Mouse (Mus musculus) liver, adult 2 months (tissue): Measurements from ENCODE around the gene Pak6. TPM values are rescaled to one million over a fixed set of nuclear protein-coding genes. Genes with fewer than 3 reads are reported as not detected.

Source experiments
- DNase-seq: peaks from one replicate; pipeline ENCODE4 v3.0.0-alpha.2; 2011; ENCODE audit warnings: low read depth, low spot score; ENCODE audit errors: extremely low read depth
- H3K27ac ChIP-seq: fragments of 200-500 bp; replicated peaks from 2 replicates; pipeline ENCODE4 v1.5.1; 2012; ENCODE audit warnings: low read depth, mild to moderate bottlenecking, control low read depth, inconsistent platforms, low read length; ENCODE audit not compliant: insufficient read depth
- H3K27me3 ChIP-seq: fragments of 200-500 bp; 2 replicates; pipeline ENCODE4 v1.6.1; 2012; ENCODE audit warnings: mild to moderate bottlenecking, moderate library complexity, low read length, inconsistent platforms; ENCODE audit not compliant: control insufficient read depth, insufficient read depth
- H3K36me3 ChIP-seq: fragments of 200-500 bp; 2 replicates; pipeline ENCODE4 v1.6.1; 2012; ENCODE audit warnings: low read length, inconsistent platforms; ENCODE audit not compliant: control insufficient read depth, insufficient read depth
- H3K4me1 ChIP-seq: fragments of 200-500 bp; 2 replicates; pipeline ENCODE4 v1.6.1; 2011; ENCODE audit warnings: low read length; ENCODE audit not compliant: control insufficient read depth, insufficient read depth
- H3K4me3 ChIP-seq: fragments of 200-500 bp; 2 replicates; pipeline ENCODE4 v1.5.1; 2011; ENCODE audit warnings: low read depth, mild to moderate bottlenecking, control low read depth, low read length, moderate library complexity; ENCODE audit not compliant: insufficient read depth
- H3K79me2 ChIP-seq: fragments of 200-500 bp; 2 replicates; pipeline ENCODE4 v1.6.1; 2012; ENCODE audit warnings: inconsistent platforms, mild to moderate bottlenecking, low read length, moderate library complexity; ENCODE audit not compliant: control insufficient read depth, insufficient read depth
- H3K9ac ChIP-seq: fragments of 200-500 bp; 2 replicates; pipeline ENCODE4 v1.6.1; 2012; ENCODE audit warnings: low read depth, mild to moderate bottlenecking, control low read depth, inconsistent platforms, low read length
- CTCF ChIP-seq: fragments of 200-500 bp; IDR thresholded peaks from 2 replicates; pipeline ENCODE4 v1.5.1; 2011; ENCODE audit warnings: low read depth, low read length, control low read depth
- POLR2A ChIP-seq: fragments of 200-500 bp; IDR thresholded peaks from 2 replicates; pipeline ENCODE4 v1.6.1; 2011; ENCODE audit warnings: low read length, control low read depth; ENCODE audit not compliant: insufficient read depth; ENCODE audit errors: extremely low read depth
- WGBS: fragments of 180-500 bp; shearing (Covaris S2); methylation state at CpG from one replicate; pipeline ENCODE4 v1.1.7; 2018; 5-methylcytosine and 5-hydroxymethylcytosine counted together
- polyA plus RNA-seq: library from polyadenylated mRNA; depleted of rRNA; stranded (reverse); fragments of >200 nt; gene quantifications from 2 replicates; pipeline ENCODE4 v1.2.3, GENCODE M21; 2012
- total RNA-seq: library from RNA; depleted of rRNA; stranded (reverse); fragments of >200 nt; gene quantifications from 2 replicates; pipeline ENCODE4 v1.2.3, GENCODE M21; 2014

Gene Pak6
- total and polyA plus RNA-seq, 2 experiments = 0.23 TPM; not detected in 1

DNA sequence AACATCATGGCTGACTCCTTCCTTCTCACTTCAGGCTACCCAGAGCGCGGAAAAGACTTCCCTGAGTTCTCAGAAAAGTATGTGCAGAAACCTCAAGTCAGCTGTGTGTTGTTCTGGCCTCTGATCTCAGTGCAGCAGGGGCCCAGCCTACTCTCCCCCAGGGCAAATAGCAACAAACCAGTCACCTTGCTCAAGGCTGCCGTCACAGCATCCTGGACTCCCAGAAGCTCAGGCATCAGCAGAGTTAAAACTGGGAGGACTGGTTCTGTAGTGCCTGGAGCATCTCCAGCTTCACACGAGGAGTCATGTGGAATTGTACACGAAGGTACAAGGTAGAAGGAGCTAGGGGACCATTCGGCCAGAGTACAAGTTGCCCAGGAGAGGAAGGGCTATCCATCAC, 6.1 kb downstream of the Pak6 start:
- 79% methylated on average over 6 of the region's 6 CpGs for WGBS
- Histone ChIP-seq H3K4me3 (no peak overlapping the region), H3K27me3 (no peaks in the 10 kb centered on the region), H3K36me3 (no peaks in the 10 kb centered on the region), H3K79me2 (no peaks in the 10 kb centered on the region), H3K4me1 (no peaks in the 10 kb centered on the region), H3K9ac (no peak overlapping the region), H3K27ac (no peak overlapping the region)
- TF ChIP-seq CTCF (no peak), POLR2A (no peak)
- DNase-seq = no peak

DNA sequence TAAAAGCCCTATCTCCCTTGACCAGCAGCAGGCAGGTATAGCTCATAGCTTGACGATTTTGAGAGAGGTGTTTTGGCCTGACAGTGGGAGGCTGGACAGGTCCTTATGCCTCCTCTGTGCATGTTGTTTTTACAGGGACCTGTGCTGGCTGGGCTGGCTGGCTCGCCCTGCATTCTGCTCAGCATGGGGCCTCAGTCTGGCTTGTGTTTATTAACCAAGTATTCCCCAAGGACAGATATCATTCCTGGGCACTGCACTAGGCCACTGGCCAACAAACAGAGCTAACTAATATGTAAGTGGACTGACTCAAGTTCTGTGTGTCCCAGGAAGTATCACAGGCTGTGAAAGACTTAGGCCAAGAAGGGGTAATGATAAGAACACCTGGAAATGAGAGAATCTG, 6.7 kb downstream of the Pak6 start:
- Histone ChIP-seq H3K4me1 (no peaks in the 10 kb centered on the region), H3K27ac (no peak overlapping the region), H3K9ac (no peak overlapping the region), H3K27me3 (no peaks in the 10 kb centered on the region), H3K4me3 (no peak overlapping the region), H3K79me2 (no peaks in the 10 kb centered on the region), H3K36me3 (no peaks in the 10 kb centered on the region)
- TF ChIP-seq CTCF = no peak
- no peak for TF ChIP-seq POLR2A
- WGBS = 49% methylated on average over 2 of the region's 2 CpGs
- no peak for DNase-seq

DNA sequence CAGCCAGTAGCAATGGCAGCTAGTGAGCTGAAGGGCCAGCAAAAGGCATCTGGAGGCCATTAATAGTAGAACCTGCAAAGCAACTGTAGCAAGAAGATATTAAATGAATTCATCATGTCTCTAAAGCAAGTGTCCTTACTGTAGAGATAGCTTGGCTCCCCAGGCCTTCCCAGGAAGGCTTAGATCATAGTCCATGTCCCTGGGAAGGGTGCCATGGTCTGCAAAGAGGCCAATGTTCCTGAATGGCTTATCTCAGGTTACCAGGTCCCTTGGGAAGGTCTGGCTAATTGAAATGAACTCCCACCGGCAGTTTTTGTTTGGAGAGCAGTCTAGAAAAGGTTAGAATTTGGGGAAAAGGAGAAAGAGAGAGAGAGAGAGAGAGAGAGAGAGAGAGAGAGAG, 8.6 kb downstream of the Pak6 start:
- no peak overlapping the region for H3K9ac ChIP-seq
- TF ChIP-seq CTCF (no peak), POLR2A (no peak)
- H3K27me3 ChIP-seq = peaks cover 5% of the 10 kb centered on the region; the same call in 1 of the 2 replicates
- H3K79me2 ChIP-seq = no peaks in the 10 kb centered on the region
- H3K27ac ChIP-seq = no peak overlapping the region
- no peaks in the 10 kb centered on the region for H3K36me3 ChIP-seq
- no peak overlapping the region for H3K4me3 ChIP-seq
- peak; percentile 34 for DNase-seq
- no peaks in the 10 kb centered on the region for H3K4me1 ChIP-seq
- WGBS = 30% methylated on average over 1 of the region's 1 CpGs

DNA sequence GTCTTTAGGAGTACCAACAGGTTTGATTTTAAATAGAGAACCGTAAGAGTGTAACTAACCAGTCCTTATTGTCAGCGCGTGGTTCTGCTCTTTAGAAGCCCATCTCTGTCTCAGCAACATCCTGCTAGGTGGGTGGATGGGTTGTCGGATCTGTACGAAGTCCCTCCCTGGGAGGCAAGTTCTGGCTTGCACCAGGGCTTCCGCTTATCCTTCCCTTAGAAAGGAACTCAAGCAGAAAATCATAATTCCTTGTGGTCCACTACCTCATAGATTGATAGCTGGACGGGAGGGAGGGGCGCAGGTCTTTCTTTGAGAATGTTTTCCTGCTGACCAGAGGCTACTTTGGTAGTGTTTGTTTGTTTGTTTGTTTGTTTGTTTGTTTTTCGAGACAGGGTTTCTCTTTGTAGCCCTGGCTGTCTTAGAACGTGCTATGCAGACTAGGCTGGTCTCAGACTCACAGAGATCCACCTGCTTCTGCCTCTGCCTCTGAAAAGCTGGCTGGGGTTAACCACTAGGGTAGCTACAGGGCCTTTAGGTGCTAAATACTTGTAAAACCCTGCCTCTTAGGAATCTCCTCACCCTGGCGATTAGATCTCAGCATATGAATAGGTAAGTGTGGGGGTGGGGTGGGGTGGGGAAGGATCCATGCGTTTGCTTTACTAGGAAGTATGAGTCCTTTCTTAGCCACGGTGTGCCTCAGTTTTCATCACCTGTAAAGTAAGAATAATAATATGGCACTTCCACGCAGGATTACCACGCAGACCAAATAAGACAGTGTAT, 10.8 kb downstream of the Pak6 start:
- Histone ChIP-seq H3K79me2 (no peaks in the 10 kb centered on the region), H3K36me3 (no peaks in the 10 kb centered on the region), H3K27me3 (peaks cover 13% of the 10 kb centered on the region; the same call in 1 of the 2 replicates), H3K9ac (no peak overlapping the region), H3K4me1 (no peaks in the 10 kb centered on the region), H3K27ac (no peak overlapping the region), H3K4me3 (no peak overlapping the region)
- 43% methylated on average over 15 of the region's 15 CpGs for WGBS
- DNase-seq = no peak
- no peak for TF ChIP-seq POLR2A
- no peak for TF ChIP-seq CTCF

DNA sequence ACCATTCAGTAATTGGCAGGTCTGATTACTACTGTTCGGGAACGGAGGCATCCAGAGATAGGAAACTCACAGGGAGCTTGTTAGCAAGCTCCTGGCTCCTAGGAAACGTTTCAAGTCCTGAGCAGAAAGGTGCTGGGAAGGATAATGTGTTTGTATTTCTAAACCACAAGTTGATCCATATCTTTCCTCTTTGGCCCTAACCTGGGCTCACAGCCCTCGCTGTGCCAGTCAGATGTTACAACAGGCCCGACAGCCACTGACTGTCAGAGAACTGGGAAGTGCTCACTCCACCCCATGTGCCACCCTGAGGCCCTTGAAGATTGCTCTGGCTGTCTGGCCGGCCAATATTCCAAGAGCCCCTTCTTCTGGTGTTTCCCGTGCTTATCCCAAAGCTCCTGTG, 11.4 kb downstream of the Pak6 start:
- 47% methylated on average over 7 of the region's 7 CpGs for WGBS
- Histone ChIP-seq H3K4me3 (no peak overlapping the region), H3K36me3 (no peaks in the 10 kb centered on the region), H3K27ac (no peak overlapping the region), H3K79me2 (no peaks in the 10 kb centered on the region), H3K9ac (no peak overlapping the region), H3K4me1 (no peaks in the 10 kb centered on the region), H3K27me3 (peaks cover 13% of the 10 kb centered on the region; the same call in 1 of the 2 replicates)
- TF ChIP-seq CTCF = no peak
- no peak for TF ChIP-seq POLR2A
- no peak for DNase-seq

DNA sequence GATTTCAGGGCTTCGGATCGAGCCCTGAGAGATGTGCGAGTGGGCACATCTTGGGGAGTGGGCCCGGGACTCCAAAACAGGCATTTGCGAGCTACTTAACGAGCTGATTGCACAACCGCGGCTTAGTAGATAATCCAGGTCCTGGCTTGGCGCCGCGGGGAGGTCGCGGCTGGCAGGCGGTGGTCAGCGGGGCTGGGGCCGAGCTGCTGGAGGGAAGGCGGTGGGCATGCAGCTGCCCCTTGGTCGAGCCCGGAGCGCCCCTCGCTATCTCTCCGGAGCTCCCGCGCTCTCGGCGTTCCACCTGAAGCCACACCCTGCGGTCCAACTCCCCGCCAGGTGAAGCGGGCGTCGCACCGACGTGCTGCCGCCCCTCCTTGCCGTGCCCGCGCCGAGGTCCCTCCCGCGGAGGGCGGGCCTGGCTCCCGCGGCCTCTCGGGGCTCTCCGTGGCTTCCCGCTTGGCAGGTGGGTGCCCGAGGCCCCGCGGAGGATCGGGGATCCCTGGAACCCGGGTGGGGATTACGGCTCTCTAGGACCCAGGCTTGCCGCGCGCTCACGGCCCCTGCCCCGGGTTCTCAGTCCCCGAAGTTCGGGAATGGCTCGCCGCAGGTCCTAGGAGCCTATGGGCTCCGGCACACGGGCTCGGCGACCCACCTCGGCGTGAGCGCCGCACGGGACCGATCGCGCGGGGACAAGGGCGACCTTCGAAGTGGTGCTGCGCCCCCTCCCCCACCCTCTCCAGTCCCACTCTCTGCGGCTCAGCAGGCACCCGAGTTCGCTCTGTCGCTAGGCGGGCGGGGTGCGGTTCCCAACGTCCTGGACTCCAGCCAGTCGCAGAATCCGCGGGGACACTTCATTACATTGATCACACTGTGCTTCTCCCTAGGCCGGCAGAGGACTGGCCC, 14.0 kb downstream of the Pak6 start:
- no peak overlapping the region for H3K27ac ChIP-seq
- peak overlapping the region; percentile 20 for H3K9ac ChIP-seq
- 2% methylated on average over 89 of the region's 89 CpGs for WGBS
- peak overlapping the region; percentile 39; the same call in 1 of the 2 replicates for H3K4me3 ChIP-seq
- DNase-seq = no peak
- no peaks in the 10 kb centered on the region for H3K4me1 ChIP-seq
- H3K27me3 ChIP-seq = peaks cover 13% of the 10 kb centered on the region; the same call in 1 of the 2 replicates
- no peaks in the 10 kb centered on the region for H3K79me2 ChIP-seq
- TF ChIP-seq POLR2A (no peak), CTCF (no peak)
- H3K36me3 ChIP-seq = no peaks in the 10 kb centered on the region
